Mouse (Mus musculus) myocyte (in vitro differentiated cells): ENCODE results near the gene Ccl7. TPM values are rescaled to one million over a fixed set of nuclear protein-coding genes. Genes with fewer than 3 reads are reported as not detected.

ENCODE experiments used
- H3K27me3 ChIP-seq: one replicate; pipeline ENCODE4 v1.6.1; 2011; ENCODE audit not compliant: control insufficient read depth, insufficient read depth, insufficient read length
- H3K36me3 ChIP-seq: one replicate; pipeline ENCODE4 v1.6.1; 2011; ENCODE audit not compliant: control insufficient read depth, insufficient read depth
- H3K4me2 ChIP-seq: one replicate; pipeline ENCODE4 v1.6.1; 2011; ENCODE audit warnings: low read depth, control low read depth
- H3K4me3 ChIP-seq: one replicate; pipeline ENCODE4 v1.5.1; 2011; ENCODE audit warnings: mild to moderate bottlenecking, control low read depth, moderate library complexity
- H3K79me2 ChIP-seq: one replicate; pipeline ENCODE4 v1.6.1; 2011; ENCODE audit not compliant: control insufficient read depth, insufficient read depth
- H3ac ChIP-seq: one replicate; pipeline ENCODE4 v1.6.1; 2011; ENCODE audit not compliant: control insufficient read depth, insufficient read length
- CEBPB ChIP-seq: IDR thresholded peaks from 2 replicates; pipeline ENCODE4 v1.6.1; 2011; ENCODE audit warnings: mild to moderate bottlenecking, moderate library complexity; ENCODE audit not compliant: poor library complexity, insufficient read depth, severe bottlenecking
- E2F4 ChIP-seq: IDR thresholded peaks from one replicate; pipeline ENCODE4 v1.6.1; 2011; ENCODE audit warnings: mild to moderate bottlenecking, control low read depth, moderate library complexity; ENCODE audit not compliant: insufficient read depth
- MAX ChIP-seq: IDR thresholded peaks from one replicate; pipeline ENCODE4 v1.6.1; 2011; ENCODE audit warnings: low read depth, mild to moderate bottlenecking, control low read depth
- MYOD1 ChIP-seq, 3 experiments: IDR thresholded peaks; one replicate each; pipeline ENCODE4 v1.6.1; 2011; ENCODE audit warnings: control low read depth in 2 of 3, low read depth in 2 of 3, mild to moderate bottlenecking in 2 of 3, moderate library complexity in 1 of 3; ENCODE audit not compliant: insufficient read length in 2 of 3, control insufficient read depth in 1 of 3
- MYOG ChIP-seq, 3 experiments: IDR thresholded peaks; one replicate each; pipeline ENCODE4 v1.6.1; 2011; ENCODE audit warnings: control low read depth in 2 of 3, low read depth in 2 of 3, mild to moderate bottlenecking in 2 of 3; ENCODE audit not compliant: insufficient read length in 2 of 3, control insufficient read depth in 1 of 3, insufficient read depth in 1 of 3
- POLR2A ChIP-seq: IDR thresholded peaks from one replicate; pipeline ENCODE4 v1.6.1; 2011; ENCODE audit warnings: low read depth, mild to moderate bottlenecking, control low read depth, moderate library complexity; ENCODE audit not compliant: insufficient read length
- POLR2AphosphoS2 ChIP-seq: IDR thresholded peaks from one replicate; pipeline ENCODE4 v1.6.1; 2011; ENCODE audit warnings: low read depth, control low read depth; ENCODE audit not compliant: insufficient read length
- REST ChIP-seq: IDR thresholded peaks from one replicate; pipeline ENCODE4 v1.6.1; 2011; ENCODE audit warnings: mild to moderate bottlenecking, control low read depth, moderate library complexity; ENCODE audit not compliant: insufficient read depth, insufficient read length
- SRF ChIP-seq: IDR thresholded peaks from one replicate; pipeline ENCODE4 v1.6.1; 2011; ENCODE audit warnings: low read depth; ENCODE audit not compliant: control insufficient read depth, insufficient read length
- TCF12 ChIP-seq: IDR thresholded peaks from one replicate; pipeline ENCODE4 v1.6.1; 2011; ENCODE audit warnings: mild to moderate bottlenecking, control low read depth; ENCODE audit not compliant: poor library complexity, insufficient read depth, severe bottlenecking
- TCF3 ChIP-seq: IDR thresholded peaks from one replicate; pipeline ENCODE4 v1.6.1; 2011; ENCODE audit warnings: low read depth, control low read depth; ENCODE audit not compliant: insufficient read length
- USF1 ChIP-seq: IDR thresholded peaks from one replicate; pipeline ENCODE4 v1.6.1; 2011; ENCODE audit warnings: low read depth, mild to moderate bottlenecking, control low read depth, moderate library complexity
- polyA plus RNA-seq: library from polyadenylated mRNA; unstranded; fragments of >200 nt; fragmentation: generic; extraction: Trizol; gene quantifications from one replicate; pipeline ENCODE4 v1.2.1, GENCODE M21; 2012; ENCODE audit warnings: missing spikeins

Ccl7 gene
- polyA plus RNA-seq, 1 experiment = 6.0 TPM

GRCm38 (mm10) chr11:82022504-82023056 is 22.9 kb upstream of the Ccl7 start:
- no peaks in the 10 kb centered on the region for H3K79me2 ChIP-seq
- TF ChIP-seq TCF3 (no peak), POLR2AphosphoS2 (no peak), SRF (no peak), MYOG (IDR thresholded peaks at IDR 0.05; ENCODE audit: control insufficient read depth in 1 of 3, insufficient read depth in 1 of 3, insufficient read length in 2 of 3, low read depth in 2 of 3) (no peak)
- no peak overlapping the region for H3K4me2 ChIP-seq
- no peaks in the 10 kb centered on the region for H3K36me3 ChIP-seq
- no peak overlapping the region for H3ac ChIP-seq
- no peak overlapping the region for H3K4me3 ChIP-seq
- no peaks in the 10 kb centered on the region for H3K27me3 ChIP-seq

- H3K27me3 ChIP-seq = no peaks in the 10 kb centered on the region
- H3K4me2 ChIP-seq = no peak overlapping the region
- H3K36me3 ChIP-seq = no peaks in the 10 kb centered on the region
- no peak for TF ChIP-seq REST
- TF ChIP-seq POLR2A = no peak
- no peak for TF ChIP-seq MYOD1 (IDR thresholded peaks at IDR 0.05; ENCODE audit: control insufficient read depth in 1 of 3, insufficient read length in 2 of 3, low read depth in 2 of 3)
- no peaks in the 10 kb centered on the region for H3K79me2 ChIP-seq
- no peak overlapping the region for H3K4me3 ChIP-seq
- H3ac ChIP-seq = no peak overlapping the region
Observed at GRCm38 (mm10) chr11:82023769-82024168, 21.7 kb upstream of the Ccl7 start.

GRCm38 (mm10) chr11:82030171-82030570 is 15.3 kb upstream of the Ccl7 start:
- H3K79me2 ChIP-seq = no peaks in the 10 kb centered on the region
- TF ChIP-seq TCF3 = no peak
- TF ChIP-seq E2F4 = no peak
- no peak for TF ChIP-seq REST
- no peak for TF ChIP-seq MYOG (IDR thresholded peaks at IDR 0.05; ENCODE audit: control insufficient read depth in 1 of 3, insufficient read depth in 1 of 3, insufficient read length in 2 of 3, low read depth in 2 of 3)
- H3K27me3 ChIP-seq = no peaks in the 10 kb centered on the region
- H3ac ChIP-seq = no peak overlapping the region
- no peak overlapping the region for H3K4me3 ChIP-seq
- no peaks in the 10 kb centered on the region for H3K36me3 ChIP-seq
- H3K4me2 ChIP-seq = no peak overlapping the region

GRCm38 (mm10) chr11:82032136-82032535 is 13.4 kb upstream of the Ccl7 start:
- Histone ChIP-seq H3K79me2 (no peaks in the 10 kb centered on the region), H3ac (no peak overlapping the region), H3K4me3 (no peak overlapping the region), H3K36me3 (no peaks in the 10 kb centered on the region), H3K4me2 (no peak overlapping the region), H3K27me3 (no peaks in the 10 kb centered on the region)
- no peak for TF ChIP-seq REST
- TF ChIP-seq TCF3 = no peak
- TF ChIP-seq E2F4 = no peak
- TF ChIP-seq CEBPB = no peak
- TF ChIP-seq MYOG (IDR thresholded peaks at IDR 0.05; ENCODE audit: control insufficient read depth in 1 of 3, insufficient read depth in 1 of 3, insufficient read length in 2 of 3, low read depth in 2 of 3) = no peak
- no peak for TF ChIP-seq SRF
- no peak for TF ChIP-seq USF1
- no peak for TF ChIP-seq MYOD1 (IDR thresholded peaks at IDR 0.05; ENCODE audit: control insufficient read depth in 1 of 3, insufficient read length in 2 of 3, low read depth in 2 of 3)
- TF ChIP-seq TCF12 = no peak

GRCm38 (mm10) chr11:82032678-82033344 is 12.7 kb upstream of the Ccl7 start:
- TF ChIP-seq TCF12 (no peak), MYOG (IDR thresholded peaks at IDR 0.05; ENCODE audit: control insufficient read depth in 1 of 3, insufficient read depth in 1 of 3, insufficient read length in 2 of 3, low read depth in 2 of 3) (no peak), E2F4 (no peak), USF1 (no peak), POLR2A (no peak), MYOD1 (IDR thresholded peaks at IDR 0.05; ENCODE audit: control insufficient read depth in 1 of 3, insufficient read length in 2 of 3, low read depth in 2 of 3) (no peak), TCF3 (no peak), POLR2AphosphoS2 (no peak), MAX (no peak), CEBPB (no peak), SRF (no peak), REST (no peak)
- Histone ChIP-seq H3K4me2 (peak overlapping the region; percentile 58), H3K79me2 (no peaks in the 10 kb centered on the region), H3ac (no peak overlapping the region), H3K27me3 (no peaks in the 10 kb centered on the region), H3K4me3 (no peak overlapping the region), H3K36me3 (no peaks in the 10 kb centered on the region)
